Mouse (Mus musculus) midbrain, embryonic 13.5 days (tissue): ENCODE results near the gene Apom. TPM values are rescaled to one million over a fixed set of nuclear protein-coding genes. Genes with fewer than 3 reads are reported as not detected.

ENCODE experiments used
- ATAC-seq: fragments of 200-750 bp; cut with Nextera tagmentation; 2 replicates; pipeline ENCODE4 v1.8.0; 2017; ENCODE audit warnings: mild to moderate bottlenecking, moderate TSS enrichment, moderate library complexity
- H3K27ac ChIP-seq: fragments of 300-500 bp; sonication (generic); 2 replicates; pipeline ENCODE4 v1.5.1; 2015; ENCODE audit warnings: inconsistent platforms, mild to moderate bottlenecking, moderate library complexity
- H3K27me3 ChIP-seq: fragments of 300-500 bp; sonication (generic); 2 replicates; pipeline ENCODE4 v1.6.1; 2015; ENCODE audit warnings: mild to moderate bottlenecking, inconsistent platforms
- H3K36me3 ChIP-seq: fragments of 300-500 bp; sonication (generic); 2 replicates; pipeline ENCODE4 v1.6.1; 2015; ENCODE audit warnings: mild to moderate bottlenecking, inconsistent platforms
- H3K4me1 ChIP-seq: fragments of 300-500 bp; sonication (generic); replicated peaks from 2 replicates; pipeline ENCODE4 v1.6.1; 2015; ENCODE audit warnings: inconsistent platforms
- H3K4me2 ChIP-seq: fragments of 300-500 bp; sonication (generic); replicated peaks from 2 replicates; pipeline ENCODE4 v1.6.1; 2015; ENCODE audit warnings: moderate library complexity, mild to moderate bottlenecking, inconsistent platforms
- H3K4me3 ChIP-seq: fragments of 300-500 bp; sonication (generic); replicated peaks from 2 replicates; pipeline ENCODE4 v1.5.1; 2015; ENCODE audit warnings: mild to moderate bottlenecking, inconsistent platforms
- H3K9ac ChIP-seq: fragments of 300-500 bp; sonication (generic); replicated peaks from 2 replicates; pipeline ENCODE4 v1.6.1; 2015; ENCODE audit warnings: mild to moderate bottlenecking, inconsistent platforms
- H3K9me3 ChIP-seq: fragments of 300-500 bp; sonication (generic); 2 replicates; pipeline ENCODE4 v1.6.1; 2016; ENCODE audit warnings: mild to moderate bottlenecking, inconsistent platforms
- WGBS: fragments of 180-500 bp; shearing (Covaris S2); methylation state at CpG from one replicate; pipeline ENCODE4 v1.1.7; 2015; 5-methylcytosine and 5-hydroxymethylcytosine counted together
- polyA plus RNA-seq: library from polyadenylated mRNA; unstranded; fragments of >200 nt; fragmentation: Nextera tagmentation; extraction: Ambion mirVana; gene quantifications from 2 replicates; pipeline ENCODE4 v1.2.1, GENCODE M21; 2015

Apom gene
- polyA plus RNA-seq, 1 experiment from 2014 or later, result 0.63 TPM

DNA sequence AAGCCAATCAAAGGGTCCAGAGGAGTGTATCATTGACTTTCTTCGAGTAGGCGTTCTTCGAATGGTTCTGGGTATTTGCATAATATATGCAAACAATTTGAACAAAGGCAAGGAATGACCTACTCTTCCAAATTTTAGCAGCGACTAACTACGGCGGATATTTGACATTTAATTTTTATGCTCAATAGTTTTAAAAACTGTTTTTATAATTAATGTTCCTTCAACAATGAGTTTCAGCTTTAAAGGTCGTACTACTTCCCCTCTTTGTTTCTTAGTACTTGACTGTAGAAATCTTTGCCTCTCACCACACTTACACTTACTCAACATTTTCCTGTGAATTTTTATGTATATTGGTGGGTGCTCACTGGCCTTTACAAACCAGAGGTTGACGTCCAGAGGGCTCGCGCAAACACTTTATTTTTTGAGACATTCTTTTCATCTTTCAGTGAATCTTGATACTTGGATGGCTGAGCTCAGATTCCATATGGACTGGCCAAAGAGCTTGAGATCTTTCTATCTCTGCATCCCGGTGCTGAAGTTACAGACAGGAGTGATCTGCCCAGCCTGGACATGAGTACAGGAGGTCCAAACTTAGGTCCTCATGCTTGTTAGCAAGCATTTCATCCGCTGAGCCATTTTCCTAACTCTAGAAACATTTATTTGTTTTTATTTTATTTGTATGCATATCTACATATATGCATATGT lies 33.8 kb upstream of the Apom start:
- peaks cover 16% of the 10 kb centered on the region for H3K36me3 ChIP-seq
- peak; percentile 83 for ATAC-seq
- no peaks in the 10 kb centered on the region for H3K27me3 ChIP-seq
- peaks cover 35% of the 10 kb centered on the region for H3K4me1 ChIP-seq
- H3K4me3 ChIP-seq, result peak overlapping the region; percentile 99
- H3K4me2 ChIP-seq, result peak overlapping the region; percentile 91
- peak overlapping the region; percentile 97 for H3K27ac ChIP-seq
- no peaks in the 10 kb centered on the region for H3K9me3 ChIP-seq
- 24% methylated on average over 12 of the region's 12 CpGs for WGBS
- H3K9ac ChIP-seq, result peak overlapping the region; percentile 67

DNA sequence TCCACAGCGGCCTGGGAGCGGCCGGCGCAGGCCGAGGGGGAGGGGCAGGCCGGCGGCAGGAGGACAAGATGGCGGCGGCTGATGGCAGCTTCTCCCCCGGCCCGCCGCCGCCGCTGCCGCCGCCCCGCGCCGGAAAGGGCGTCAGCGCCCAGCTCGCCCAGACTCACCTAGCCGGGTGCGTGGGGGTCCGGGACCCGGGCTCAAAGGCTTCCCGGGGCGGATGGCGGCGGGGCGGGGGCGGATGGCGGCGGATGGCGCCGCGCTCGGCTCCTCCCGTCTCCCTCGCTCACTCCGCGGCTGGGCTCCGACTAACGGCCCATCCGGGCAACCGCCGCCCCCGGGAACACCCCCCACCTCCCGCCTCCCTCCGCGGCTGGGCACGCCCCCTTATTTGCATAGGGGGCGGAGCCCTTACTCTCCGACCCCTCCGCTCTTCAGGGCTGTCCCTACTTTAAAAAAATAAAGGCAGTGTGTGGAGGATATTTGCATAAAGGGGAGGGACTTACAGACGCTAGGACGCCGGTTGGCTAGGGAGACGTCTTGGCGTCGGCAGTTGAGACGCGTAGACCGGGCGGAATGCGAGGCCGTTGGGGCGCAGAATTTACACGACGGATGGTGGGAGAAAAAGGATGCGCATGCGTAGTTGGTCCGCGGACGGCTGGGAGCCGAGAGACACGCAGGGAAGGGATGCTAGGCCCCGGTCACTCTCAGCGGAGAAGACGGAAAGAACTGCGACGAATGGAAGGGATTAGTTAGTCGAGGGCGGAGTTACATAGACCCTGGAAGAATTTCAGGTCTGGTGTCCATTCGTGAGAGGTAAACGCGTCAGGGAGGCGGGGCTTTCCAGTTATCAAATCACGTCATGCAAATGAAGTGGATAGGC lies 33.0 kb upstream of the Apom start, which contains the start of gene Prrc2a:
TSS of gene Prrc2a (minus strand) at position 330 of the 883 bp plus-strand sequence.
- Histone ChIP-seq H3K36me3 (peaks cover 24% of the 10 kb centered on the region), H3K9me3 (no peaks in the 10 kb centered on the region), H3K27me3 (no peaks in the 10 kb centered on the region), H3K4me1 (peaks cover 35% of the 10 kb centered on the region), H3K4me3 (peak within 1 kb of the TSS; percentile 99), H3K9ac (peak within 1 kb of the TSS; percentile 100), H3K4me2 (peak within 1 kb of the TSS; percentile 91), H3K27ac (peak within 1 kb of the TSS; percentile 97)
- under 1% methylated on average over 58 of the region's 89 CpGs for WGBS
- peak; percentile 95 for ATAC-seq

DNA sequence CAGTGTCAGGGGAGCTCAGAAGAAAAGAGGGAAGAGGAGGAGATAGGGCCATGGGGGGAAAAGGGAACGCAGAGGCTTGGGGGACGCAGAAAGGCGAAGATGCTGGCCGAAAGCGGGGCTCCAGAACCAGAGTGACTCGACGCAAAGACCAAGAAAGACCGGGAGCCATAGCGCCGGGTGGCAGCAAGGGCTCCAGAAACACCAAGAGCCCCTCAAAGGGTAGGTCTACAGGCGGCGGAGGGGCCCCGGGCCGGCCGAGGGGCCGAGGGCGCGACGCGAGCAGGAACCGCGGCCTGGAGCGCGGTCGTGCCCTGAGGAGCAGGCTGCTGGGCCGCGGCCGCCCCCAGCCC lies 32.3 kb upstream of the Apom start:
- Histone ChIP-seq H3K4me1 (peaks cover 35% of the 10 kb centered on the region), H3K4me2 (peak overlapping the region; percentile 91), H3K9me3 (no peaks in the 10 kb centered on the region), H3K36me3 (peaks cover 30% of the 10 kb centered on the region), H3K27ac (peak overlapping the region; percentile 97), H3K27me3 (no peaks in the 10 kb centered on the region), H3K9ac (peak overlapping the region; percentile 100), H3K4me3 (peak overlapping the region; percentile 99)
- WGBS, result under 1% methylated on average over 27 of the region's 28 CpGs
- ATAC-seq, result no peak

DNA sequence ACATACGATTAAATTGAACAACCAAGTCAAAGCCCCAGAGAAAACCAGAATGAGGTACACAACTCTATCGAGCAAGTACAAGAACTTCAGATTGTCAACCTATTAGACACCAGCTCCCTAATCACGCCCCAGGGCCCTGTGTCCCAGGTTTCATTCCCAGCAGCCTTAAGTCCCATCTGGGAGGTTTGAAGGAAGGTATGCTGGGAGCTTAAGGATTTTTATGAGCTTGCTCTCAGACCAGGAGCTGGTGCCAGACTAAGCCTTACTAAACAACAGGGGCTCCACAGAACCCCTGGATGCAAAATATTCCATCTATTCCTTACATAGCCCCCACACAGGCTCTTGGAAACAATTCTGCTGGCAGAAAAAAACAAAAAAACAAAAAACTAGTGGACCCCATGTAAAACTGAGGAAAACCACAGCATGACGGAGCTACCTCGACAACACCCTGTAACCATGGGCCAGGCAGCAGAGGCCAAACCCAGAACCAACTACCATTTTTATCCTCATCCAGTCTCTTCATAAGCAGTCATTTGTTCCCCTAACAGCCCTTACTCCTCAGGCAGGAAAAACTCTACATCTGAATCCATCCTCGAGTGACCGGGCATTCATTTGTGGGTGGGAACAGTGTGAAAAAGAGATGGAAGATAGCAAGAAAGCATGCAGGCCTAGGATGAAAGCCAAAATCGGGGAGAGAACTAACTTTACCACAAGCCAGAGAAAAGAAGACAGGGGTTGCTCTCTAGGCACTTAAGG lies 31.7 kb upstream of the Apom start:
- Histone ChIP-seq H3K4me1 (peaks cover 35% of the 10 kb centered on the region), H3K27ac (peak overlapping the region; percentile 97), H3K4me2 (peak overlapping the region; percentile 91), H3K9ac (peak overlapping the region; percentile 100), H3K27me3 (no peaks in the 10 kb centered on the region), H3K9me3 (no peaks in the 10 kb centered on the region), H3K36me3 (peaks cover 37% of the 10 kb centered on the region), H3K4me3 (peak overlapping the region; percentile 99)
- no peak for ATAC-seq
- WGBS, result 10% methylated on average over 8 of the region's 8 CpGs

DNA sequence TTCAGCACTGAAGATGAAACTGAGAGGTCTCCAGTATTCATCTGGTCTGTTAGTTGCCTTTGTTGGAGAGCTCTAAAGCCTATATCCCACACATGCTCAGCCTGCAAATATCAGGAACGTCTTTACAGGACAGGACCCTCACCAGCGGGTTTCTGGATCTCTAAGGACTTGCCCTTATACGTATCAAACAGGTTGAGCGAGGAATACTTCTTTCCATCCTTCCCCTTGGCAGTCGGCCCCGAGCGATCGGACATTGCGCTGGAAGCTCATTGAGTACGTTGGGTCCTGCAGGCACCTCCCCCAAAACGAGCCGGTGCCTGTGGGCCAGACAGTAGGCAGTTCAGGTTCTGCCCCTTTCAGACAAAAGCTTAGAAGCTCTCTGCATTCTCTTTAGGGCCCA lies 30.9 kb upstream of the Apom start:
- Histone ChIP-seq H3K27me3 (no peaks in the 10 kb centered on the region), H3K36me3 (peaks cover 45% of the 10 kb centered on the region), H3K4me1 (peaks cover 35% of the 10 kb centered on the region), H3K4me2 (peak overlapping the region; percentile 91), H3K27ac (peak overlapping the region; percentile 14), H3K9ac (peak overlapping the region; percentile 100), H3K9me3 (no peaks in the 10 kb centered on the region), H3K4me3 (peak overlapping the region; percentile 99)
- no peak for ATAC-seq
- WGBS, result 51% methylated on average over 12 of the region's 12 CpGs

DNA sequence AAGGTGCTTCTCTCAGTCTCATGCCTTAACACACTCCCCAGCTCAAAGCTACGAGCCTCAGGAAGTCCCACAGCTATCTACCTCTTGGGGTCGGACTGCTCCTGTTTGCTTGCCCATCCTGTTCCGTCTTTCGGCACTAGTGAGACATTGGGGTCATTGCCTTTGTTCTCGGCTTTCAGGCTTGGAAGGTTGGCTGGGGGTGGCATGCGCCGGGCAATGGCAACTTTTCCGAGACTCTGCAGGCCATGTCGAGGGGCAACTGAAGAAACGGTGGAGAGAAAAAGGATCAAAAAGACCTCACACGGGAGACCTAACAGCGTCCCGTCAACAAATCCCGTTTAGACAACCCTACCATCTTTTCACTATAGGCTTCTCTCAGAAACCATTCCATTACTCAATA lies 30.3 kb upstream of the Apom start:
- WGBS, result 73% methylated on average over 14 of the region's 14 CpGs
- Histone ChIP-seq H3K36me3 (peaks cover 51% of the 10 kb centered on the region), H3K4me1 (peaks cover 35% of the 10 kb centered on the region), H3K27ac (no peak overlapping the region), H3K9me3 (no peaks in the 10 kb centered on the region), H3K4me3 (peak overlapping the region; percentile 99), H3K9ac (peak overlapping the region; percentile 100), H3K4me2 (peak overlapping the region; percentile 91), H3K27me3 (no peaks in the 10 kb centered on the region)
- ATAC-seq, result no peak

DNA sequence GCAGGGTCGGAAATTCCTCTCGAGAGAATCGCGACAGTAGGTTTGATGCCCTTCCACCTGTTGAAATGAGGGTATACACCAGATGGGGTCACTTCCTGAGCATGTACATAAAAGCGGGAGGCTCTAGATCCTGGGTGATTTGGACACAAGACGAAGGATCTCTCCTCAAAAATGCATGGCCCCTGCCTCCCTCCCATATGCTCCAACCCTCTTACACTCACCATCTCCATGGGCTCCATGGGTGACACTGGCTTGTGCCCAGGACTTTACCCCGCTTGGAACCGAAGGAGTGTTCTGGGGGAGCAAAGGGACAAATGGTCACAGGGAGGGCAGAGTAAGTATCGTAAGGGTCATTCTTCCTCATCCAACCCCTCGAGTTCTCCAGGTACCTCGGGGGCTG lies 29.6 kb upstream of the Apom start:
- H3K36me3 ChIP-seq, result peaks cover 58% of the 10 kb centered on the region
- H3K4me2 ChIP-seq, result peak overlapping the region; percentile 91; the same call in 1 of the 2 replicates
- no peaks in the 10 kb centered on the region for H3K9me3 ChIP-seq
- WGBS, result 89% methylated on average over 11 of the region's 11 CpGs
- no peaks in the 10 kb centered on the region for H3K27me3 ChIP-seq
- peaks cover 33% of the 10 kb centered on the region for H3K4me1 ChIP-seq
- ATAC-seq, result no peak
- H3K9ac ChIP-seq, result 0 out of 2 replicates have a peak overlapping the region, but pooled peaks have one; percentile 100
- H3K27ac ChIP-seq, result no peak overlapping the region
- 0 out of 2 replicates have a peak overlapping the region, but pooled peaks have one; percentile 99 for H3K4me3 ChIP-seq

DNA sequence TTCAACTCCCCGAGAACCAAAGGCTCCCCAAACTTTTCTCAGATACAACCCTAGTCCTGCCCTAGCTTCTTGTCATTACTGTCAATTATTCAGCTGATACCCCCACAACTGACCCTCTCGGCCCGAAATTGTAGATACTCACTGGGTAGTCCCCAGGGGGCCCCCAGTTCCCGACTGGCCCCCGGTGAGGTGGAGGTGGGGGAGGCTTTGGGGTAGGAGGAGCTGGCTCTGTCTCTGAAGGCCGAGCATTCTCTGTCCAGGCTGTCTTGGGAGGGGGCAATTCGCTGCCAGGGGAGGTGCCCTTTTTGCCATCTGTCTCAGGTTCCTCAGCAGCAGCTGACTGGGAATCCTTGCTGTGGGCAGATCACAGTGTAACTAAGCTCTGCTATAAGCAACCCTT lies 27.8 kb upstream of the Apom start:
- Histone ChIP-seq H3K36me3 (peaks cover 76% of the 10 kb centered on the region), H3K4me1 (peaks cover 24% of the 10 kb centered on the region), H3K9me3 (no peaks in the 10 kb centered on the region), H3K4me3 (no peak overlapping the region), H3K4me2 (no peak overlapping the region), H3K9ac (no peak overlapping the region), H3K27me3 (no peaks in the 10 kb centered on the region), H3K27ac (no peak overlapping the region)
- 85% methylated on average over 7 of the region's 7 CpGs for WGBS
- ATAC-seq, result no peak

DNA sequence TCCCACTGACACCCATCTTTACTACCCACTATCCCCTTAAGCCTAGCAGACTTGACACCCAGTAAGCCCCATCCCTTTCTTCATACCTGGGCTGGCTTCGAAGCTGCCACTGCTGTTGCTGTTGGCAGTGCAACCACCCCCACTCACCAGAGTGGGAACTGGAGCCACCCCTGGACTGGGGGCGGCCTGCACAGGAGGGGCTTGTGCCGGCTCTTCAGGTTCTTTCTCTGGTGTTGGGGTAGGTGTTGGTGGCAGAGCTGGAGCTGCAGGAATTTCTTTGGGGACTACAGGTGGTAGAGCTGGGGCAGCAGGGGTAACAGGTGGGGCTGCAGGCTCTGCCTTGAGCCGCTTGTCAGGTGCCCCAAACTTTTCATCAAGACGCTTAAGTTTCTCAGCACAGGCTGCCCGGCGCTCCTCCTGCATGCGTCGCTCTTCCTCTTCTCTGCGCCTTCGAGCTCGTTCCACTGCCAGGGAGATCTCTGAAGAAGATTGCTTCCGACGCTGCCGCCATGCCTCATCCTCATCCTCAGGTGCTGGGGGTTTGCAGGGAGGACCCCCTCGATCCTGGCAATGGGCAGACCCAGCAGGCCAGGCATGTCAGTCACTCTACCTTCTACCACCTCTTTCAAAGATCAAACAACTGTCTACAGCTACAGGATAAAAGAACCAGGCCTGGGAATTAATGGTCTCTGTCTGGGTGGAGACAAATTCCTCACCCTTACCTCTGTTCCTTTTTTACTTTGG lies 27.2 kb upstream of the Apom start:
- Histone ChIP-seq H3K36me3 (peaks cover 82% of the 10 kb centered on the region), H3K4me1 (peaks cover 24% of the 10 kb centered on the region), H3K9me3 (no peaks in the 10 kb centered on the region), H3K27me3 (no peaks in the 10 kb centered on the region), H3K4me3 (no peak overlapping the region), H3K4me2 (no peak overlapping the region), H3K9ac (peak overlapping the region; percentile 42; the same call in 1 of the 2 replicates), H3K27ac (no peak overlapping the region)
- no peak for ATAC-seq
- 96% methylated on average over 16 of the region's 16 CpGs for WGBS

DNA sequence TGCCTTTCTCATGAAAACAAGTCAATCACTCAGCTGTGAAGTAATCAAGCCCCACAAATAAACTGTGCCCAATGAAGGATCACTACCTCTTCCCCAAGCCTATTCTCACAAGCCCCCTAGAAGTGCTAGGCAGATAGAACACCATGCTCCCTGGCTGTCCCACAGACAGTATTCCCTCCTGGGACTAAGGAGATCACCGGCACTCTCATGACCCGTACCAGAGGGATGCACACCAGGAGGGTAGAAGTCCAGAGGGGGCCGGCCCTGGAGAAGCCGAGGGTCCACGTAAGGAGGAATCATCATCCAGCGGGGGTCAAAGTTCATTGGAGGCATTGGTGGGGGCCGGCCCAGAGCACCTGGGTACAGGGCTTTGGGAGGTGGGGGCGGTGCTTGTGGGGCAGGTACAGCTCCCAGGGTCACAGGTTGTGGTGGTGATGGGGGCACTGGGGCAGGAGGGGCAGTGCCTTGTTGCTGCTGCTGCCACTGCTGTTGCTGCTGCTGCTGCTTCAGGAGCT lies 25.9 kb upstream of the Apom start:
- Histone ChIP-seq H3K9ac (no peak overlapping the region), H3K27me3 (no peaks in the 10 kb centered on the region), H3K4me1 (peaks cover 16% of the 10 kb centered on the region), H3K27ac (no peak overlapping the region), H3K4me2 (no peak overlapping the region), H3K4me3 (no peak overlapping the region), H3K9me3 (no peaks in the 10 kb centered on the region), H3K36me3 (peaks cover 95% of the 10 kb centered on the region)
- WGBS, result 90% methylated on average over 8 of the region's 8 CpGs
- ATAC-seq, result no peak

DNA sequence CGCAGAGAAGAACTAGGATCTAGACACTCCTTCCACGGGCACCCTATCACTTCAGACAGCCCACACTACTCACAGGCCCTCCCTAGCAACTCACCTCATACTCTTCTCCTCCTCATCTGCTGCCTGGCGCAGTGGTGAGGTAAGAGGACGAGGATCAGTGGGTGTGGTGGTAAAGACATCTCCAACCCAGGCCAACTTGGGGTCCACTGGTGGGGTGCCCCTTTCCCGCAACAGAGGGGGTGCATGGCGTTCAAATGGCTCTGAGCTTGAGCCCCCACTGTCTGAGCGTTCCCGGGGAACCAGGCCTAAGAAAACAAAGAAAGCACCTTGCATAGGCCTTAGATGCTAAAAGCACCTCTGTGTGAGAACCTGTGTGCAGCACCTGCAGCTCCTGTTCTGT lies 25.4 kb upstream of the Apom start:
- Histone ChIP-seq H3K4me2 (no peak overlapping the region), H3K9ac (no peak overlapping the region), H3K27ac (no peak overlapping the region), H3K36me3 (peaks cover 100% of the 10 kb centered on the region), H3K27me3 (no peaks in the 10 kb centered on the region), H3K4me1 (peaks cover 12% of the 10 kb centered on the region), H3K4me3 (no peak overlapping the region), H3K9me3 (no peaks in the 10 kb centered on the region)
- 96% methylated on average over 8 of the region's 8 CpGs for WGBS
- no peak for ATAC-seq
